ENCODE assay signal across 22 mouse cellular contexts in genomic region chr1:186577302-186577701, GRCm38 (mm10).
DNase-seq lines count a peak whose midpoint lies in the region; ATAC-seq lines count a peak whose summit lies in the region.
"Had no signal": no experiment of that assay in that cellular context is flagged by ENCODE, and none has a peak within 500 bp of the region (broad histone marks: within the 10 kb centered on the region; RNA-seq: fewer than 3 reads in every experiment).

No protein-coding gene starts in this region.

- no peaks in the 10 kb centered on the region for H3K36me3 ChIP-seq in heart, embryonic 10.5 days
- no peaks in the 10 kb centered on the region for H3K36me3 ChIP-seq in heart, embryonic 12.5 days
- H3K36me3 ChIP-seq in kidney, embryonic 16.5 days (ENCODE audit: insufficient read depth, low read length), result no peaks in the 10 kb centered on the region
- H3K36me3 ChIP-seq in hindbrain, embryonic 12.5 days, result no peaks in the 10 kb centered on the region
- H3K36me3 ChIP-seq: embryonic facial prominence, embryonic 12.5 days; forebrain, embryonic 12.5 days; G1E; heart, embryonic 15.5 days; kidney, embryonic 15.5 days had no signal

- no peaks in the 10 kb centered on the region for H3K27me3 ChIP-seq in heart, embryonic 10.5 days (ENCODE audit: insufficient read depth, poor library complexity, severe bottlenecking)
- H3K27me3 ChIP-seq in heart, embryonic 12.5 days (replicated peaks), result no peaks in the 10 kb centered on the region
- no peaks in the 10 kb centered on the region for H3K27me3 ChIP-seq in kidney, embryonic 16.5 days (ENCODE audit: insufficient read depth, low read length)
- no peaks in the 10 kb centered on the region for H3K27me3 ChIP-seq in hindbrain, embryonic 12.5 days
- H3K27me3 ChIP-seq: embryonic facial prominence, embryonic 12.5 days; forebrain, embryonic 12.5 days; heart, embryonic 15.5 days; kidney, embryonic 15.5 days had no signal

- WGBS in heart, embryonic 10.5 days, result 54% methylated on average over 5 of the region's 5 CpGs
- 31% methylated on average over 5 of the region's 5 CpGs for WGBS in heart, embryonic 12.5 days
- WGBS in kidney, embryonic 16.5 days, result 62% methylated on average over 5 of the region's 5 CpGs
- WGBS in hindbrain, embryonic 12.5 days, result 80% methylated on average over 5 of the region's 5 CpGs

- H3K4me2 ChIP-seq in heart, embryonic 12.5 days, result no peak overlapping the region
- H3K4me2 ChIP-seq in kidney, embryonic 16.5 days (replicated peaks; ENCODE audit: low read depth, low read length), result no peak overlapping the region
- H3K4me2 ChIP-seq in hindbrain, embryonic 12.5 days (replicated peaks), result no peak overlapping the region
- H3K4me2 ChIP-seq: embryonic facial prominence, embryonic 12.5 days; forebrain, embryonic 12.5 days; heart, embryonic 15.5 days; hindbrain, embryonic 14.5 days; kidney, embryonic 15.5 days had no signal

- no peak for DNase-seq in heart, embryonic 10.5 days (ENCODE audit: low spot score)
- peak; percentile 26 for DNase-seq in kidney, postnatal 10 days
- peak; percentile 18 for DNase-seq in gastrocnemius, postnatal 10 days
- DNase-seq in skeletal muscle tissue, adult 2 months (ENCODE audit: low read depth, low spot score), result peak; percentile 56
- DNase-seq: adrenal gland, postnatal 10 days; cerebellum, adult 11-12 months; cerebellum, adult 9-10 months; cerebellum, postnatal 25 days; heart, adult 18-20 months; kidney, adult 2 months had no signal

- no peak overlapping the region for H3K4me3 ChIP-seq in heart, embryonic 10.5 days
- no peak overlapping the region for H3K4me3 ChIP-seq in heart, embryonic 12.5 days
- H3K4me3 ChIP-seq in kidney, embryonic 16.5 days (ENCODE audit: low read length), result no peak overlapping the region
- H3K4me3 ChIP-seq in hindbrain, embryonic 12.5 days, result no peak overlapping the region
- H3K4me3 ChIP-seq: embryonic facial prominence, embryonic 12.5 days; forebrain, embryonic 12.5 days; heart, embryonic 15.5 days; kidney, embryonic 15.5 days had no signal

- no peaks in the 10 kb centered on the region for H3K9me3 ChIP-seq in heart, embryonic 10.5 days
- no peaks in the 10 kb centered on the region for H3K9me3 ChIP-seq in heart, embryonic 12.5 days (replicated peaks)
- H3K9me3 ChIP-seq in kidney, embryonic 16.5 days (ENCODE audit: low read length), result no peaks in the 10 kb centered on the region
- H3K9me3 ChIP-seq in hindbrain, embryonic 12.5 days (replicated peaks), result no peaks in the 10 kb centered on the region
- H3K9me3 ChIP-seq: embryonic facial prominence, embryonic 12.5 days; forebrain, embryonic 12.5 days; heart, embryonic 15.5 days; kidney, embryonic 15.5 days had no signal

- H3K27ac ChIP-seq in heart, embryonic 10.5 days, result peak overlapping the region; percentile 32; the same call in 1 of the 2 replicates
- no peak overlapping the region for H3K27ac ChIP-seq in heart, embryonic 12.5 days (ENCODE audit: poor library complexity, severe bottlenecking)
- no peak overlapping the region for H3K27ac ChIP-seq in kidney, embryonic 16.5 days (ENCODE audit: low read length)
- H3K27ac ChIP-seq in hindbrain, embryonic 12.5 days, result no peak overlapping the region
- H3K27ac ChIP-seq: embryonic facial prominence, embryonic 12.5 days; forebrain, embryonic 12.5 days; heart, embryonic 15.5 days; hindbrain, embryonic 14.5 days; kidney, embryonic 15.5 days had no signal

- H3K9ac ChIP-seq in heart, embryonic 12.5 days, result no peak overlapping the region
- no peak overlapping the region for H3K9ac ChIP-seq in kidney, embryonic 16.5 days (replicated peaks; ENCODE audit: low read length)
- H3K9ac ChIP-seq in hindbrain, embryonic 12.5 days, result no peak overlapping the region
- H3K9ac ChIP-seq: embryonic facial prominence, embryonic 12.5 days; forebrain, embryonic 12.5 days; heart, embryonic 15.5 days; hindbrain, embryonic 14.5 days; kidney, embryonic 15.5 days had no signal

- H3K4me1 ChIP-seq in heart, embryonic 10.5 days, result peaks cover 23% of the 10 kb centered on the region
- peaks cover 22% of the 10 kb centered on the region for H3K4me1 ChIP-seq in heart, embryonic 12.5 days (replicated peaks)
- H3K4me1 ChIP-seq in kidney, embryonic 16.5 days (ENCODE audit: insufficient read depth, low read length), result no peaks in the 10 kb centered on the region
- H3K4me1 ChIP-seq in hindbrain, embryonic 12.5 days, result no peaks in the 10 kb centered on the region
- H3K4me1 ChIP-seq: forebrain, embryonic 12.5 days; kidney, embryonic 15.5 days had no signal

- ATAC-seq in heart, embryonic 12.5 days (ENCODE audit: insufficient number of reproducible peaks, low FRiP score), result no peak
- no peak for ATAC-seq in kidney, embryonic 16.5 days (ENCODE audit: low FRiP score, low TSS enrichment)
- ATAC-seq in hindbrain, embryonic 12.5 days (ENCODE audit: low FRiP score), result no peak
- ATAC-seq: CD4-positive, CD25-positive, alpha-beta regulatory T cell, adult 4 months; forebrain, embryonic 16.5 days; intestine, embryonic 16.5 days had no signal
